Mouse (Mus musculus) stomach, postnatal 0 days (tissue): Measurements from ENCODE around the gene Ctdspl2.
"Not testable (repeated sequence)": the region's sequence is repeated elsewhere in the genome, so short reads cannot be mapped to it uniquely, and the experiment has no call there.

Source experiments
- CTCF ChIP-seq: IDR thresholded peaks from 2 replicates; pipeline ENCODE4 v1.5.1; 2016; ENCODE audit warnings: antibody characterized with exemption, low read depth, mild to moderate bottlenecking, moderate library complexity
- EP300 ChIP-seq: optimal IDR thresholded peaks from 2 replicates; pipeline ENCODE3; 2016; ENCODE audit warnings: antibody characterized with exemption

GRCm38 (mm10) chr2:121937624-121938023, 18.2 kb upstream of the Ctdspl2 start:
- not testable (repeated sequence) for TF ChIP-seq CTCF, EP300
